Comparison of ENCODE assay signal across 8 mouse cellular contexts in the genomic region with DNA sequence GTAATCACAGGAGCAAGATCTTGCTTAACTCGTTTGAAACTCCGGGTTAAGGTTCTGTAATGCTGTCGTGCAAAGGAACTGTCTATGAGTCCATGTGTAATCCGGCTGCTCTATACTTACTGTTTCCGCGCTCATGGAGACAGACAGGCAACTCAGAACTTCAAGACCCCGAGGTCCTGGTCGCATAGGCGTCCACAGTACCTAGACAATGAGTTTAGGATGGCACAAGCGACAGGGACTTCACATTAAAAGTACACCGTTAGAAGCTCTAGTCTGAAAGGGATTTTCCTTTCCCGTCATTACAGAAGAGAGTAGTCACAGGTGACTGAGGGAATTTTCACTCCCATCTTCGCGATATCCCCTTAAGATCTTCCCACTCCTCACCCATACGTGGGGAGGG. TPM values are rescaled to one million over a fixed set of nuclear protein-coding genes. Genes with fewer than 3 reads are reported as not detected.
DNase-seq lines count a peak whose midpoint lies in the region; ATAC-seq and TF ChIP-seq lines count a peak whose summit lies in the region.

No protein-coding gene starts in this region.

- H3K4me3 ChIP-seq in kidney, embryonic 14.5 days (ENCODE audit: low read length), result peak overlapping the region; percentile 72
- H3K4me3 ChIP-seq in embryonic facial prominence, embryonic 11.5 days (ENCODE audit: low read depth, low read length), result no peak overlapping the region; the same call in 1 of the 2 replicates
- H3K4me3 ChIP-seq in hindbrain, embryonic 14.5 days (replicated peaks; ENCODE audit: low read length), result peak overlapping the region; percentile 60; the same call in 1 of the 2 replicates
- peak overlapping the region; percentile 58; the same call in 1 of the 2 replicates for H3K4me3 ChIP-seq in midbrain, embryonic 13.5 days (replicated peaks)
- H3K4me3 ChIP-seq in cerebellum, adult 2 months (replicated peaks; ENCODE audit: insufficient read depth, low read depth, low read length), result no peak overlapping the region

- peaks cover 8% of the 10 kb centered on the region for H3K4me1 ChIP-seq in kidney, embryonic 14.5 days (ENCODE audit: control insufficient read depth, insufficient read depth, low read length)
- H3K4me1 ChIP-seq in embryonic facial prominence, embryonic 11.5 days (ENCODE audit: control insufficient read depth, insufficient read depth, low read length), result peaks cover 2% of the 10 kb centered on the region
- H3K4me1 ChIP-seq in hindbrain, embryonic 14.5 days (replicated peaks; ENCODE audit: control insufficient read depth, insufficient read depth, low read length), result peaks cover 13% of the 10 kb centered on the region
- peaks cover 20% of the 10 kb centered on the region for H3K4me1 ChIP-seq in midbrain, embryonic 13.5 days (replicated peaks)
- H3K4me1 ChIP-seq in cerebellum, adult 2 months (ENCODE audit: control insufficient read depth, insufficient read depth, low read length), result peaks cover 5% of the 10 kb centered on the region

- ATAC-seq in kidney, embryonic 14.5 days (ENCODE audit: low FRiP score, low TSS enrichment), result no peak
- no peak for ATAC-seq in embryonic facial prominence, embryonic 11.5 days (replicated peaks; ENCODE audit: insufficient number of reproducible peaks, low FRiP score, low TSS enrichment, low read depth)
- ATAC-seq in hindbrain, embryonic 14.5 days (ENCODE audit: low FRiP score), result no peak
- ATAC-seq in midbrain, embryonic 13.5 days, result no peak

- H3K9ac ChIP-seq in kidney, embryonic 14.5 days (ENCODE audit: low read depth, low read length), result peak overlapping the region; percentile 38; the same call in 1 of the 2 replicates
- H3K9ac ChIP-seq in embryonic facial prominence, embryonic 11.5 days (replicated peaks; ENCODE audit: low read length), result no peak overlapping the region
- H3K9ac ChIP-seq in hindbrain, embryonic 14.5 days, result no peak overlapping the region
- H3K9ac ChIP-seq in midbrain, embryonic 13.5 days (replicated peaks), result no peak overlapping the region

- no peak overlapping the region for H3K27ac ChIP-seq in kidney, embryonic 14.5 days (ENCODE audit: low read depth, low read length)
- H3K27ac ChIP-seq in embryonic facial prominence, embryonic 11.5 days (replicated peaks; ENCODE audit: low read depth, low read length), result no peak overlapping the region
- no peak overlapping the region for H3K27ac ChIP-seq in hindbrain, embryonic 14.5 days
- no peak overlapping the region for H3K27ac ChIP-seq in midbrain, embryonic 13.5 days
- no peak overlapping the region for H3K27ac ChIP-seq in cerebellum, adult 2 months (ENCODE audit: insufficient read depth, low read length)

- H3K36me3 ChIP-seq in kidney, embryonic 14.5 days (ENCODE audit: control insufficient read depth, insufficient read depth, low read length), result no peaks in the 10 kb centered on the region
- no peaks in the 10 kb centered on the region; the same call in 1 of the 2 replicates for H3K36me3 ChIP-seq in embryonic facial prominence, embryonic 11.5 days (replicated peaks; ENCODE audit: control insufficient read depth, insufficient read depth, low read depth, low read length)
- no peaks in the 10 kb centered on the region for H3K36me3 ChIP-seq in hindbrain, embryonic 14.5 days (replicated peaks; ENCODE audit: control insufficient read depth, insufficient read depth)
- H3K36me3 ChIP-seq in midbrain, embryonic 13.5 days, result no peaks in the 10 kb centered on the region

- peak overlapping the region; percentile 95 for H3K4me2 ChIP-seq in kidney, embryonic 14.5 days (replicated peaks; ENCODE audit: low read depth, low read length)
- peak overlapping the region; percentile 93 for H3K4me2 ChIP-seq in embryonic facial prominence, embryonic 11.5 days (ENCODE audit: low read depth, low read length)
- H3K4me2 ChIP-seq in hindbrain, embryonic 14.5 days (replicated peaks), result peak overlapping the region; percentile 95
- peak overlapping the region; percentile 99 for H3K4me2 ChIP-seq in midbrain, embryonic 13.5 days (replicated peaks)

- DNase-seq in kidney, postnatal 10 days, result no peak
- no peak for DNase-seq in embryonic facial prominence, embryonic 11.5 days (ENCODE audit: low spot score)
- no peak for DNase-seq in hindbrain, embryonic 14.5 days (ENCODE audit: low spot score)
- no peak for DNase-seq in ovary, postnatal 10 days (ENCODE audit: low spot score)
- DNase-seq in MN1 (ENCODE audit: low spot score), result no peak
- no peak for DNase-seq in cerebellum, adult 2 months

- no peak for TF ChIP-seq POLR2A in cerebellum, adult 2 months (IDR thresholded peaks at IDR 0.05; ENCODE audit: borderline replicate concordance, insufficient read depth, low read length)

- TF ChIP-seq CTCF in cerebellum, adult 2 months (IDR thresholded peaks at IDR 0.05; ENCODE audit: borderline replicate concordance, insufficient read depth, low read depth, low read length), result no peak

- no peaks in the 10 kb centered on the region for H3K9me3 ChIP-seq in kidney, embryonic 14.5 days (ENCODE audit: control insufficient read depth, low read length)
- no peaks in the 10 kb centered on the region for H3K9me3 ChIP-seq in embryonic facial prominence, embryonic 11.5 days (replicated peaks; ENCODE audit: control insufficient read depth, low read length)
- H3K9me3 ChIP-seq in hindbrain, embryonic 14.5 days (ENCODE audit: control insufficient read depth, low read length), result no peaks in the 10 kb centered on the region
- no peaks in the 10 kb centered on the region for H3K9me3 ChIP-seq in midbrain, embryonic 13.5 days

- no peaks in the 10 kb centered on the region for H3K27me3 ChIP-seq in kidney, embryonic 14.5 days (ENCODE audit: control insufficient read depth, insufficient read depth, low read length)
- H3K27me3 ChIP-seq in embryonic facial prominence, embryonic 11.5 days (ENCODE audit: control insufficient read depth, insufficient read depth, low read length), result peaks cover 5% of the 10 kb centered on the region
- peaks cover 38% of the 10 kb centered on the region for H3K27me3 ChIP-seq in hindbrain, embryonic 14.5 days (ENCODE audit: control insufficient read depth, insufficient read depth, low read length)
- peaks cover 69% of the 10 kb centered on the region for H3K27me3 ChIP-seq in midbrain, embryonic 13.5 days
- no peaks in the 10 kb centered on the region for H3K27me3 ChIP-seq in cerebellum, adult 2 months (ENCODE audit: control insufficient read depth, insufficient read depth, low read length)

- 12% methylated on average over 15 of the region's 15 CpGs for WGBS in kidney, embryonic 14.5 days
- 16% methylated on average over 15 of the region's 15 CpGs for WGBS in embryonic facial prominence, embryonic 11.5 days
- 19% methylated on average over 15 of the region's 15 CpGs for WGBS in hindbrain, embryonic 14.5 days
- 16% methylated on average over 15 of the region's 15 CpGs for WGBS in midbrain, embryonic 13.5 days
- WGBS in cerebellum, adult 2 months, result 28% methylated on average over 15 of the region's 15 CpGs

RNA-seq across cellular contexts. Expression of gene Spsb1, which starts 0.8 kb away (rescaled TPM):
- 8.0 and 9.6 TPM in 2 replicates for polyA plus RNA-seq in kidney, embryonic 14.5 days (2014; fragmentation: Nextera tagmentation; extraction: Ambion mirVana)
- polyA plus RNA-seq in embryonic facial prominence, embryonic 11.5 days (2014; fragmentation: Nextera tagmentation; extraction: Ambion mirVana), result 16.7 and 18.8 TPM in 2 replicates
- polyA plus RNA-seq in hindbrain, embryonic 14.5 days (2014; fragmentation: Nextera tagmentation; extraction: Ambion mirVana), result 7.0 and 7.2 TPM in 2 replicates
- polyA plus RNA-seq in midbrain, embryonic 13.5 days (2015; fragmentation: Nextera tagmentation; extraction: Ambion mirVana), result 4.0 and 4.8 TPM in 2 replicates
- polyA plus RNA-seq in cerebellum, adult 2 months (2012; rRNA removed), result 25.3 and 26.3 TPM in 2 replicates

RNA-seq across cellular contexts. Expression of gene H6pd, which starts 53.2 kb away (rescaled TPM):
- polyA plus RNA-seq in kidney, embryonic 14.5 days (2014; fragmentation: Nextera tagmentation; extraction: Ambion mirVana), result 6.8 and 10.7 TPM in 2 replicates
- 3.2 and 3.9 TPM in 2 replicates for polyA plus RNA-seq in embryonic facial prominence, embryonic 11.5 days (2014; fragmentation: Nextera tagmentation; extraction: Ambion mirVana)
- polyA plus RNA-seq in hindbrain, embryonic 14.5 days (2014; fragmentation: Nextera tagmentation; extraction: Ambion mirVana), result 3.1 and 3.2 TPM in 2 replicates
- polyA plus RNA-seq in midbrain, embryonic 13.5 days (2015; fragmentation: Nextera tagmentation; extraction: Ambion mirVana), result 1.7 and 1.9 TPM in 2 replicates
- polyA plus RNA-seq in cerebellum, adult 2 months (2012; rRNA removed), result 11.6 and 14.1 TPM in 2 replicates

Comparison
In these comparisons a context has a peak if more than half of its experiments do, and no peak if none do; other contexts are left out.
1. H3K4me3 ChIP-seq: peak in kidney, embryonic 14.5 days (single experiment), hindbrain, embryonic 14.5 days (single experiment) and midbrain, embryonic 13.5 days (single experiment); none in embryonic facial prominence, embryonic 11.5 days (single experiment) and cerebellum, adult 2 months (single experiment).
2. Peak in every context shown above with its lines, with median percentiles within 50 percentile points of each other: H3K4me2 ChIP-seq.